Mouse (Mus musculus) C2C12 (cell line): ENCODE measurements at regions not wholly inside any gene's neighbourhood (a gene's known extent, or its start where the extent isn't known, plus 50 kb on each side); places are given as distances from the start of the nearest gene placed in this dataset.
A peak's percentile ranks its signal among the peaks of the same experiment; 100 is the strongest.

Experiments used
- H3K27me3 ChIP-seq: one replicate; pipeline ENCODE4 v1.6.1; 2011; ENCODE audit not compliant: control insufficient read depth, insufficient read depth, insufficient read length
- H3K36me3 ChIP-seq: one replicate; pipeline ENCODE4 v1.6.1; 2011; ENCODE audit not compliant: control insufficient read depth, insufficient read depth
- H3K4me3 ChIP-seq: one replicate; pipeline ENCODE4 v1.5.1; 2011; ENCODE audit warnings: mild to moderate bottlenecking, control low read depth; ENCODE audit not compliant: poor library complexity, insufficient read depth, severe bottlenecking
- H3K79me2 ChIP-seq: one replicate; pipeline ENCODE4 v1.6.1; 2011; ENCODE audit not compliant: control insufficient read depth, insufficient read depth
- H3K79me3 ChIP-seq: one replicate; pipeline ENCODE4 v1.6.1; 2011; ENCODE audit warnings: low read depth, control low read depth
- H3ac ChIP-seq: one replicate; pipeline ENCODE3; 2011; ENCODE audit warnings: low read depth; ENCODE audit not compliant: control insufficient read depth, insufficient read length
- CEBPB ChIP-seq: IDR thresholded peaks from one replicate; pipeline ENCODE4 v1.6.1; 2011; ENCODE audit warnings: low read depth, mild to moderate bottlenecking, control low read depth, moderate library complexity
- CTCF ChIP-seq: IDR thresholded peaks from one replicate; pipeline ENCODE4 v1.5.1; 2011; ENCODE audit not compliant: control insufficient read depth, insufficient read depth, insufficient read length
- FOSL1 ChIP-seq: IDR thresholded peaks from one replicate; pipeline ENCODE4 v1.8.0; 2011; ENCODE audit warnings: mild to moderate bottlenecking, low read length; ENCODE audit not compliant: poor library complexity, insufficient read depth, severe bottlenecking
- MAX ChIP-seq: IDR thresholded peaks from one replicate; pipeline ENCODE4 v1.6.1; 2011; ENCODE audit warnings: mild to moderate bottlenecking, control low read depth
- MYOD1 ChIP-seq: IDR thresholded peaks from one replicate; pipeline ENCODE4 v1.6.1; 2011; ENCODE audit warnings: low read depth; ENCODE audit not compliant: control insufficient read depth, insufficient read length
- MYOG ChIP-seq: IDR thresholded peaks from one replicate; pipeline ENCODE4 v1.6.1; 2011; ENCODE audit not compliant: control insufficient read depth, insufficient read length; ENCODE audit errors: extremely low read depth
- USF1 ChIP-seq: IDR thresholded peaks from one replicate; pipeline ENCODE4 v1.6.1; 2011; ENCODE audit warnings: low read depth, mild to moderate bottlenecking, control low read depth, moderate library complexity

DNA sequence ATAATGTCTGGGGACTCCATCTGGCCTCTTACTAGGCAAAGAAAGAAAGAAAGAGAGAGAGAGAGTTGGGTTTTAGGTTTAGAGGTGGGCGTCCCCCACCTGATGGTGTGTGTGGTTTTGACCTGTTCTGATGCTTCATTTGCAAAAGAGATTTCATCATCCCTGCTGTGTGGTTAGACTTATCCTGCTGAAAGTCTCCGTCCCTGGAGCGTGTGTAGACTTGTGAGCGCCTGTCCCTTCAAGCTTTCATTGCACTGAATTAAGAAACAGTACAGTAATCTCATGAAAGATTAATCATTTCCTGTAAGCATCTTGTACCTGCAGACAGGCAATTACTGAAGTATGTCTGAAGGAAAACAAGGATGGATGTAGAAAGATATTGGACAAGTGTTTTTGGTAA is 2244.1 kb downstream of the 4930444P10Rik start:
- H3ac ChIP-seq: no peak overlapping the region
- no peaks in the 10 kb centered on the region for H3K79me3 ChIP-seq
- TF ChIP-seq USF1 (no peak), FOSL1 (no peak), MYOD1 (no peak), CTCF (no peak), MAX (no peak), CEBPB (no peak), MYOG (no peak)
- H3K79me2 ChIP-seq: no peaks in the 10 kb centered on the region
- H3K4me3 ChIP-seq: no peak overlapping the region
- H3K36me3 ChIP-seq: no peaks in the 10 kb centered on the region
- no peaks in the 10 kb centered on the region for H3K27me3 ChIP-seq

DNA sequence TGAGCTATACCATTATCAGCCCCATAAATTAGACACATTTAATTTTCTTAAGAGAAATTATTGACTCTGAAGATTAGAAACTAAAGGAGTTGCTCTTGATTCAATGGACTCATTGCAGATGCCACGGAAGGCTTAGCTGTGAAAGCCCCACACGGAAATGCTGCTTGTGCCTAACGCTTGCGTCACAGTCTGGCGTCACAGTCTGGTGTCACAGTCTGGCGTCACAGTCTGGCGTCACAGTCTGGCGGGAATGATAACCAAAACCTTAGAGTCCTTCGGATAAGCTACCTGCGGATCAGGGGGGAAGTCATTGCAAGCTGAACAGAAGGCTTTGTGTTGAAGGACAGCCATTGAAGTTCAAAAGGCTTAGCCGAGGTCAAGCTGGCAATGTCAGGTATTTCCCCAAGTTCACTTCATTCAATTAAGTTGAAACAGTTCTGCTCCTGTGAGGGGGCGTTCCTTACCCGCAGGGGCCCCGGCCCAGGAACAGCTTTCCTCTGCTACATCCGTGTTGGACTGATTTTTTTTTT is 2246.7 kb downstream of the 4930444P10Rik start:
- TF ChIP-seq MYOG: no peak
- TF ChIP-seq FOSL1: no peak
- TF ChIP-seq MAX: no peak
- TF ChIP-seq CTCF: no peak
- TF ChIP-seq MYOD1: no peak
- no peak for TF ChIP-seq USF1
- no peak for TF ChIP-seq CEBPB
- H3K4me3 ChIP-seq: no peak overlapping the region

DNA sequence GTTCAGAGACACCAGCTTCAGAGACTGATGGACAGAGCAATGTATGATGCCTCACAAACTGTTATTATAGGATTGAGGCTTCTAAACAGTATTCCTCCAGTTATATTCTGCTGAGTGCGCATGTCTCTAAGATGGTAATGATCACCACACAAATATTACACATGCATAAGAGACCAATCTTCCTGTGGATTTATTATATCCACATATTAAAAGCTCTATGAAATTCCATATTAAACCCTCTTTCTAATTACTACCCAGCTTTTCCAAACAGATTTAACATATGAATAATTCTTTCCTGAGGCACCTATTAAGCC is 2252.9 kb downstream of the 4930444P10Rik start:
- Histone ChIP-seq H3K4me3 (no peak overlapping the region), H3K27me3 (no peaks in the 10 kb centered on the region), H3ac (no peak overlapping the region), H3K79me3 (no peaks in the 10 kb centered on the region), H3K79me2 (no peaks in the 10 kb centered on the region), H3K36me3 (no peaks in the 10 kb centered on the region)
- no peak for TF ChIP-seq USF1
- no peak for TF ChIP-seq MAX
- TF ChIP-seq CEBPB: no peak
- no peak for TF ChIP-seq FOSL1
- TF ChIP-seq CTCF: no peak

More for the DNA sequence above, 2246.7 kb downstream of the 4930444P10Rik start:
- Histone ChIP-seq H3K79me2 (no peaks in the 10 kb centered on the region), H3K36me3 (no peaks in the 10 kb centered on the region), H3K27me3 (no peaks in the 10 kb centered on the region), H3K79me3 (no peaks in the 10 kb centered on the region), H3ac (no peak overlapping the region)

- H3ac ChIP-seq: no peak overlapping the region
- no peaks in the 10 kb centered on the region for H3K36me3 ChIP-seq
- no peak overlapping the region for H3K4me3 ChIP-seq
- no peaks in the 10 kb centered on the region for H3K27me3 ChIP-seq
- H3K79me3 ChIP-seq: no peaks in the 10 kb centered on the region
- TF ChIP-seq USF1 (no peak), CEBPB (no peak), MYOG (no peak), MYOD1 (no peak), FOSL1 (no peak)
- H3K79me2 ChIP-seq: no peaks in the 10 kb centered on the region
Observed at GRCm38 (mm10) chr1:13839619-13840308, 2253.4 kb downstream of the 4930444P10Rik start.

- Histone ChIP-seq H3K79me2 (no peaks in the 10 kb centered on the region), H3K27me3 (no peaks in the 10 kb centered on the region), H3K79me3 (no peaks in the 10 kb centered on the region), H3ac (no peak overlapping the region), H3K36me3 (no peaks in the 10 kb centered on the region), H3K4me3 (no peak overlapping the region)
- TF ChIP-seq MYOG (no peak), USF1 (no peak), FOSL1 (no peak), MYOD1 (peak; percentile 42), CTCF (no peak), MAX (no peak)
Observed at GRCm38 (mm10) chr1:13834860-13835840, 2258.0 kb downstream of the 4930444P10Rik start.

- Histone ChIP-seq H3K36me3 (no peaks in the 10 kb centered on the region), H3K79me2 (no peaks in the 10 kb centered on the region), H3K27me3 (no peaks in the 10 kb centered on the region), H3K4me3 (no peak overlapping the region), H3K79me3 (no peaks in the 10 kb centered on the region), H3ac (no peak overlapping the region)
- no peak for TF ChIP-seq USF1
- no peak for TF ChIP-seq MYOD1
- no peak for TF ChIP-seq CEBPB
- no peak for TF ChIP-seq MAX
- TF ChIP-seq CTCF: no peak
- no peak for TF ChIP-seq FOSL1
- TF ChIP-seq MYOG: no peak
Observed at GRCm38 (mm10) chr1:13807786-13808185, 2285.3 kb downstream of the 4930444P10Rik start.
